Mouse (Mus musculus): ENCODE measurements around the gene Cpa4.

GRCm38 (mm10) chr6:30617959-30618590 lies 49.9 kb downstream of the Cpa4 start:
- TF ChIP-seq CTCF (IDR thresholded peaks at IDR 0.05; ENCODE audit: low read depth) (no peak; the same call in 1 of the 2 replicates), EP300 (IDR thresholded peaks at IDR 0.05; ENCODE audit: low read depth) (no peak)
